Mouse (Mus musculus) hindbrain, embryonic 14.5 days (tissue): ENCODE data around the gene Loxl1. TPM values are rescaled to one million over a fixed set of nuclear protein-coding genes. Genes with fewer than 3 reads are reported as not detected.

ENCODE experiments used
- ATAC-seq: fragments of 200-750 bp; cut with Nextera tagmentation; 2 replicates; pipeline ENCODE4 v1.8.0; 2017; ENCODE audit warnings: moderate number of reproducible peaks, mild to moderate bottlenecking, moderate TSS enrichment, moderate library complexity; ENCODE audit not compliant: low FRiP score
- DNase-seq: peaks from one replicate; pipeline ENCODE4 v3.0.0-alpha.2; 2015; ENCODE audit warnings: low spot score
- H3K27ac ChIP-seq: fragments of 300-500 bp; sonication (generic); 2 replicates; pipeline ENCODE4 v1.5.1; 2014; ENCODE audit warnings: mild to moderate bottlenecking, moderate library complexity
- H3K27me3 ChIP-seq: fragments of 300-500 bp; sonication (generic); 2 replicates; pipeline ENCODE4 v1.6.1; 2014; ENCODE audit warnings: mild to moderate bottlenecking, low read length, mixed read lengths; ENCODE audit not compliant: control insufficient read depth, insufficient read depth
- H3K36me3 ChIP-seq: fragments of 300-500 bp; sonication (generic); replicated peaks from 2 replicates; pipeline ENCODE4 v1.6.1; 2014; ENCODE audit not compliant: control insufficient read depth, insufficient read depth
- H3K4me1 ChIP-seq: fragments of 300-500 bp; sonication (generic); replicated peaks from 2 replicates; pipeline ENCODE4 v1.6.1; 2014; ENCODE audit warnings: antibody characterized with exemption, low read length, mixed read lengths; ENCODE audit not compliant: control insufficient read depth, insufficient read depth
- H3K4me2 ChIP-seq: fragments of 300-500 bp; sonication (generic); replicated peaks from 2 replicates; pipeline ENCODE4 v1.6.1; 2014; ENCODE audit warnings: mild to moderate bottlenecking, moderate library complexity
- H3K4me3 ChIP-seq: fragments of 300-500 bp; sonication (generic); replicated peaks from 2 replicates; pipeline ENCODE4 v1.5.1; 2014; ENCODE audit warnings: mild to moderate bottlenecking, low read length
- H3K9ac ChIP-seq: fragments of 300-500 bp; sonication (generic); 2 replicates; pipeline ENCODE4 v1.6.1; 2014
- H3K9me3 ChIP-seq: fragments of 300-500 bp; sonication (generic); 2 replicates; pipeline ENCODE4 v1.6.1; 2016; ENCODE audit warnings: low read length; ENCODE audit not compliant: control insufficient read depth
- WGBS: fragments of 180-500 bp; shearing (Covaris S2); extraction: QIAGEN DNeasy Blood & Tissue Kit; methylation state at CpG from one replicate; pipeline ENCODE4 v1.1.7; 2014; 5-methylcytosine and 5-hydroxymethylcytosine counted together
- polyA plus RNA-seq: library from polyadenylated mRNA; unstranded; fragments of >200 nt; fragmentation: Nextera tagmentation; extraction: Ambion mirVana; gene quantifications from 2 replicates; pipeline ENCODE4 v1.2.1, GENCODE M21; 2014

The Loxl1 gene
- polyA plus RNA-seq, 1 experiment from 2014 or later, result 9.6 TPM

- H3K4me2 ChIP-seq, result no peak overlapping the region
- H3K27ac ChIP-seq, result no peak overlapping the region
- ATAC-seq, result no peak
- H3K9ac ChIP-seq, result no peak overlapping the region
- 80% methylated on average over 1 of the region's 1 CpGs for WGBS
- no peak overlapping the region for H3K4me3 ChIP-seq
- H3K36me3 ChIP-seq, result no peaks in the 10 kb centered on the region
- DNase-seq, result no peak
- H3K9me3 ChIP-seq, result no peaks in the 10 kb centered on the region
- no peaks in the 10 kb centered on the region for H3K4me1 ChIP-seq
- no peaks in the 10 kb centered on the region for H3K27me3 ChIP-seq
Observed at GRCm38 (mm10) chr9:58289090-58289489, 23.9 kb downstream of the Loxl1 start.

- Histone ChIP-seq H3K4me3 (no peak overlapping the region), H3K36me3 (no peaks in the 10 kb centered on the region), H3K27me3 (no peaks in the 10 kb centered on the region), H3K4me2 (no peak overlapping the region), H3K9ac (no peak overlapping the region), H3K9me3 (no peaks in the 10 kb centered on the region), H3K4me1 (no peaks in the 10 kb centered on the region), H3K27ac (no peak overlapping the region)
- DNase-seq (no peak), ATAC-seq (no peak)
- WGBS, result 81% methylated on average over 7 of the region's 7 CpGs
Observed at GRCm38 (mm10) chr9:58283431-58283830, 29.6 kb downstream of the Loxl1 start.

- no peak overlapping the region for H3K4me2 ChIP-seq
- H3K36me3 ChIP-seq, result no peaks in the 10 kb centered on the region
- no peaks in the 10 kb centered on the region for H3K27me3 ChIP-seq
- ATAC-seq (no peak), DNase-seq (no peak)
- H3K27ac ChIP-seq, result no peak overlapping the region
- no peaks in the 10 kb centered on the region for H3K4me1 ChIP-seq
- H3K4me3 ChIP-seq, result no peak overlapping the region
- 48% methylated on average over 3 of the region's 3 CpGs for WGBS
- H3K9ac ChIP-seq, result no peak overlapping the region
- no peaks in the 10 kb centered on the region for H3K9me3 ChIP-seq
Observed at GRCm38 (mm10) chr9:58281597-58281996, 31.4 kb downstream of the Loxl1 start.

- Histone ChIP-seq H3K4me3 (no peak overlapping the region), H3K4me2 (no peak overlapping the region), H3K9me3 (no peaks in the 10 kb centered on the region), H3K36me3 (no peaks in the 10 kb centered on the region), H3K27me3 (no peaks in the 10 kb centered on the region), H3K27ac (no peak overlapping the region), H3K4me1 (no peaks in the 10 kb centered on the region), H3K9ac (no peak overlapping the region)
- peak; percentile 62 for ATAC-seq
- DNase-seq, result peak; percentile 91
- WGBS, result 35% methylated on average over 9 of the region's 9 CpGs
Observed at GRCm38 (mm10) chr9:58280259-58281109, 32.5 kb downstream of the Loxl1 start.

GRCm38 (mm10) chr9:58279780-58280179, 33.2 kb downstream of the Loxl1 start:
- Histone ChIP-seq H3K9ac (no peak overlapping the region), H3K9me3 (no peaks in the 10 kb centered on the region), H3K4me2 (no peak overlapping the region), H3K4me1 (no peaks in the 10 kb centered on the region), H3K27ac (no peak overlapping the region), H3K4me3 (no peak overlapping the region), H3K36me3 (no peaks in the 10 kb centered on the region), H3K27me3 (no peaks in the 10 kb centered on the region)
- DNase-seq (no peak), ATAC-seq (no peak)
- WGBS, result 74% methylated on average over 5 of the region's 5 CpGs

- 51% methylated on average over 4 of the region's 4 CpGs for whole genome bisulfite sequencing
- DNase-seq (no peak), ATAC-seq (no peak)
- Histone ChIP-seq H3K4me2 (no peak overlapping the region), H3K27me3 (no peaks in the 10 kb centered on the region), H3K36me3 (no peaks in the 10 kb centered on the region), H3K4me3 (no peak overlapping the region), H3K9ac (no peak overlapping the region), H3K4me1 (no peaks in the 10 kb centered on the region), H3K27ac (no peak overlapping the region), H3K9me3 (no peaks in the 10 kb centered on the region)
Observed at GRCm38 (mm10) chr9:58278821-58279723, 33.9 kb downstream of the Loxl1 start.

- Histone ChIP-seq H3K27me3 (no peaks in the 10 kb centered on the region), H3K4me3 (no peak overlapping the region), H3K4me1 (no peaks in the 10 kb centered on the region), H3K4me2 (no peak overlapping the region), H3K27ac (no peak overlapping the region), H3K36me3 (no peaks in the 10 kb centered on the region), H3K9me3 (no peaks in the 10 kb centered on the region), H3K9ac (no peak overlapping the region)
- ATAC-seq, result no peak
- no peak for DNase-seq
- 91% methylated on average over 4 of the region's 4 CpGs for WGBS
Observed at GRCm38 (mm10) chr9:58278313-58278712, 34.7 kb downstream of the Loxl1 start.

- no peak for ATAC-seq
Observed at GRCm38 (mm10) chr9:58276346-58276745, 36.6 kb downstream of the Loxl1 start.

GRCm38 (mm10) chr9:58275797-58276196, 37.2 kb downstream of the Loxl1 start:
- Histone ChIP-seq H3K36me3 (no peaks in the 10 kb centered on the region), H3K9ac (no peak overlapping the region), H3K4me3 (no peak overlapping the region), H3K9me3 (no peaks in the 10 kb centered on the region), H3K4me2 (no peak overlapping the region), H3K4me1 (no peaks in the 10 kb centered on the region), H3K27me3 (no peaks in the 10 kb centered on the region), H3K27ac (0 out of 2 replicates have a peak overlapping the region, but pooled peaks have one; percentile 27)
- no peak for ATAC-seq
- 92% methylated on average over 3 of the region's 3 CpGs for WGBS
- DNase-seq, result no peak

More at GRCm38 (mm10) chr9:58276346-58276745, 36.6 kb downstream of the Loxl1 start:
- Histone ChIP-seq H3K9ac (no peak overlapping the region), H3K4me3 (no peak overlapping the region), H3K27me3 (no peaks in the 10 kb centered on the region), H3K4me2 (no peak overlapping the region), H3K4me1 (no peaks in the 10 kb centered on the region), H3K27ac (no peak overlapping the region), H3K36me3 (no peaks in the 10 kb centered on the region), H3K9me3 (no peaks in the 10 kb centered on the region)
- 37% methylated on average over 5 of the region's 5 CpGs for WGBS
- DNase-seq, result no peak
